Mouse (Mus musculus) stomach, embryonic 16.5 days (tissue): ENCODE results near the gene Slc37a1. TPM values are rescaled to one million over a fixed set of nuclear protein-coding genes. Genes with fewer than 3 reads are reported as not detected.
A peak's percentile ranks its signal among the peaks of the same experiment; 100 is the strongest.

Source experiments
- ATAC-seq: fragments of 200-750 bp; cut with Nextera tagmentation; 2 replicates; pipeline ENCODE4 v1.8.0; 2017; ENCODE audit warnings: moderate number of reproducible peaks, moderate TSS enrichment; ENCODE audit not compliant: insufficient read depth, low FRiP score
- H3K27ac ChIP-seq: fragments of 300-500 bp; sonication (generic); 2 replicates; pipeline ENCODE4 v1.5.1; 2014; ENCODE audit warnings: low read length
- H3K27me3 ChIP-seq: fragments of 300-500 bp; sonication (generic); 2 replicates; pipeline ENCODE4 v1.6.1; 2014; ENCODE audit warnings: low read length, control low read depth, mixed read lengths; ENCODE audit not compliant: control insufficient read depth, insufficient read depth
- H3K36me3 ChIP-seq: fragments of 300-500 bp; sonication (generic); 2 replicates; pipeline ENCODE4 v1.6.1; 2014; ENCODE audit warnings: low read length; ENCODE audit not compliant: control insufficient read depth, insufficient read depth
- H3K4me1 ChIP-seq: fragments of 300-500 bp; sonication (generic); 2 replicates; pipeline ENCODE4 v1.6.1; 2014; ENCODE audit warnings: low read length, control low read depth, mixed read lengths; ENCODE audit not compliant: control insufficient read depth, insufficient read depth
- H3K4me2 ChIP-seq: fragments of 300-500 bp; sonication (generic); 2 replicates; pipeline ENCODE4 v1.6.1; 2014; ENCODE audit warnings: low read depth, low read length, mixed read lengths
- H3K4me3 ChIP-seq: fragments of 300-500 bp; sonication (generic); replicated peaks from 2 replicates; pipeline ENCODE4 v1.5.1; 2014; ENCODE audit warnings: mild to moderate bottlenecking, low read length
- H3K9ac ChIP-seq: fragments of 300-500 bp; sonication (generic); 2 replicates; pipeline ENCODE4 v1.6.1; 2014; ENCODE audit warnings: low read length
- H3K9me3 ChIP-seq: fragments of 300-500 bp; sonication (generic); replicated peaks from 2 replicates; pipeline ENCODE4 v1.6.1; 2016; ENCODE audit warnings: low read length, control low read depth; ENCODE audit not compliant: control insufficient read depth
- WGBS: fragments of 180-500 bp; shearing (Covaris S2); extraction: QIAGEN DNeasy Blood & Tissue Kit; methylation state at CpG from one replicate; pipeline ENCODE4 v1.1.7; 2014; 5-methylcytosine and 5-hydroxymethylcytosine counted together
- polyA plus RNA-seq: library from polyadenylated mRNA; unstranded; fragments of >200 nt; fragmentation: Nextera tagmentation; extraction: Ambion mirVana; gene quantifications from 2 replicates; pipeline ENCODE4 v1.2.1, GENCODE M21; 2015

Slc37a1 gene
- polyA plus RNA-seq, 1 experiment from 2014 or later, result 16.1 TPM

GRCm38 (mm10) chr17:31315993-31316392 is 29.4 kb downstream of the Slc37a1 start:
- no peak overlapping the region for H3K4me3 ChIP-seq
- no peaks in the 10 kb centered on the region for H3K36me3 ChIP-seq
- ATAC-seq, result no peak
- H3K9ac ChIP-seq, result no peak overlapping the region
- no peak overlapping the region for H3K4me2 ChIP-seq
- no peaks in the 10 kb centered on the region for H3K27me3 ChIP-seq
- 62% methylated on average over 6 of the region's 6 CpGs for WGBS
- peak overlapping the region; percentile 53 for H3K27ac ChIP-seq
- H3K4me1 ChIP-seq, result peaks cover 10% of the 10 kb centered on the region
- no peaks in the 10 kb centered on the region for H3K9me3 ChIP-seq

GRCm38 (mm10) chr17:31316998-31317397 is 30.4 kb downstream of the Slc37a1 start:
- Histone ChIP-seq H3K9ac (no peak overlapping the region), H3K36me3 (no peaks in the 10 kb centered on the region), H3K4me1 (peaks cover 16% of the 10 kb centered on the region), H3K4me2 (no peak overlapping the region), H3K4me3 (no peak overlapping the region), H3K27me3 (no peaks in the 10 kb centered on the region), H3K9me3 (no peaks in the 10 kb centered on the region), H3K27ac (peak overlapping the region; percentile 76)
- WGBS, result 58% methylated on average over 3 of the region's 3 CpGs
- peak; percentile 54; the same call in 1 of the 2 replicates for ATAC-seq

DNA sequence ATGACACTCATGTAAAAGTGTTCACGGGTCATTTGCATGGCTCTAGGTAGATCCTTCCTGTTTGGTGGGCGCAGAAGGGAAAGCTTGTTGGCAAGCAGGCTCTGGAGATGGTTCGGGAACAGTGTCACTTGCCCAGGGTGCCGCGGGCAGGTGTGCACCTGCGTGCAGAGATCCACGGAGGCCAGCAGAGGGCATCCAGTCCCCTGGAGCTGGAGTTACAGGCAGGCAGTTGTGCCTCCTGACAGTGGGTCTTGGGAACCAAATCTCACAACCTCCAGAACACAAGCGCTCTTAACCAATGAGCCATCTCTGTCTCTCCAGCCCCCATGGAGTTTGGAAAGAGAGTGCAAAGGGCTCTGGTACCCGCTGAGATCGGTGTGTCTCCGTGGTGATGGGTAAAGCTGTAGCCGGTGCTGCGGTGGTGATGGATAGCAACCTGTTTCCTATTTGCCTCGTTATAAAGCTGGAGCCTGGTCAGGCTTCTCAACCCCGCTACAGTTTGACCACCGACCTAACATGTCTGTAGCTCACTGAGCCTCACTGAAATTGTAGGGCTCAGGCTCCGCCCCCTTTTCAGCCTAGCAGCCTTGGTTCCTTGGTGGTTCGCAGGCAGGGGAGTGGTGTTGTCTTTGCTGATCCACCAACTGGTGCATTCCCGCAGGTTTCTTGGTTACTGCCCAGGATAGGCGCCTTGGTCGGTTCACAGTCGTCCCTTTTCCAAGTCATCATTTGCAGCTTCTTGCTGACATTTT is 31.1 kb downstream of the Slc37a1 start:
- no peaks in the 10 kb centered on the region for H3K36me3 ChIP-seq
- H3K4me2 ChIP-seq, result no peak overlapping the region
- H3K4me1 ChIP-seq, result peaks cover 21% of the 10 kb centered on the region
- no peak overlapping the region for H3K4me3 ChIP-seq
- no peak for ATAC-seq
- WGBS, result 50% methylated on average over 22 of the region's 22 CpGs
- no peaks in the 10 kb centered on the region for H3K27me3 ChIP-seq
- H3K9ac ChIP-seq, result no peak overlapping the region
- peak overlapping the region; percentile 76 for H3K27ac ChIP-seq
- no peaks in the 10 kb centered on the region for H3K9me3 ChIP-seq

GRCm38 (mm10) chr17:31318906-31319767 is 32.5 kb downstream of the Slc37a1 start:
- WGBS, result 80% methylated on average over 19 of the region's 19 CpGs
- Histone ChIP-seq H3K9ac (no peak overlapping the region), H3K4me3 (no peak overlapping the region), H3K4me1 (peaks cover 28% of the 10 kb centered on the region), H3K36me3 (no peaks in the 10 kb centered on the region), H3K4me2 (no peak overlapping the region), H3K9me3 (no peaks in the 10 kb centered on the region), H3K27me3 (no peaks in the 10 kb centered on the region), H3K27ac (peak overlapping the region; percentile 70)
- ATAC-seq, result peak; percentile 42; the same call in 1 of the 2 replicates

- Histone ChIP-seq H3K27me3 (no peaks in the 10 kb centered on the region), H3K9me3 (no peaks in the 10 kb centered on the region), H3K4me1 (peaks cover 30% of the 10 kb centered on the region), H3K9ac (no peak overlapping the region), H3K36me3 (no peaks in the 10 kb centered on the region), H3K4me2 (no peak overlapping the region), H3K27ac (no peak overlapping the region), H3K4me3 (no peak overlapping the region)
- ATAC-seq, result no peak
- 80% methylated on average over 12 of the region's 12 CpGs for WGBS
These were observed 34.8 kb downstream of the Slc37a1 start for GRCm38 (mm10) chr17:31321425-31321824.

GRCm38 (mm10) chr17:31322446-31322845 is 35.9 kb downstream of the Slc37a1 start:
- no peaks in the 10 kb centered on the region for H3K27me3 ChIP-seq
- no peak overlapping the region for H3K4me2 ChIP-seq
- no peaks in the 10 kb centered on the region for H3K9me3 ChIP-seq
- H3K9ac ChIP-seq, result no peak overlapping the region
- peaks cover 32% of the 10 kb centered on the region for H3K4me1 ChIP-seq
- H3K27ac ChIP-seq, result peak overlapping the region; percentile 75
- H3K36me3 ChIP-seq, result no peaks in the 10 kb centered on the region
- H3K4me3 ChIP-seq, result no peak overlapping the region
- ATAC-seq, result peak; percentile 22; the same call in 1 of the 2 replicates
- 62% methylated on average over 4 of the region's 4 CpGs for WGBS

- Histone ChIP-seq H3K9me3 (no peaks in the 10 kb centered on the region), H3K27me3 (no peaks in the 10 kb centered on the region), H3K4me3 (no peak overlapping the region), H3K4me2 (no peak overlapping the region), H3K36me3 (no peaks in the 10 kb centered on the region), H3K9ac (no peak overlapping the region), H3K4me1 (peaks cover 32% of the 10 kb centered on the region), H3K27ac (peak overlapping the region; percentile 75)
- ATAC-seq, result peak; percentile 33; the same call in 1 of the 2 replicates
- 58% methylated on average over 4 of the region's 4 CpGs for WGBS
These were observed 36.8 kb downstream of the Slc37a1 start for GRCm38 (mm10) chr17:31323379-31323778.

DNA sequence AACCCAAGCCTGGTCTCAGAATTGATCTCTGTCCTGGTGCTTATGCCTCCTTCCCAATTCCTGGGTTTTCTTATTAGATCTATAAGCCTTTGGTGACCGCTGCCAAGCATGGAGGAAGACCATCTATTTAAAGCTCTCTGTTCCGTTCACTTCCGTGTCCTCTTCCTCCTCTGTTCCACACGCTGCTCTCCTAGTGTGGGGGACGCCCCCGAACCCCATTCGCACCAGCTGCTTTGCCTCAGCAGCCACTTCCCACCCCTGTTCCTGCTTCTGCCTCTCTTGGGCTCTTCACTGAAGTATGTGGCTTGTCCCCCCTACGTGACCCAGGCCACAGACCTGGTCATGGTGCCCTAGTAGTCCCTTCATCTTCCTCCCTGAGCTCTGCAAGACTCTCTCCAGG is 37.6 kb downstream of the Slc37a1 start:
- Histone ChIP-seq H3K4me1 (peaks cover 32% of the 10 kb centered on the region), H3K36me3 (no peaks in the 10 kb centered on the region), H3K4me3 (no peak overlapping the region), H3K27ac (peak overlapping the region; percentile 75; the same call in 1 of the 2 replicates), H3K9ac (no peak overlapping the region; the same call in 1 of the 2 replicates), H3K4me2 (no peak overlapping the region), H3K27me3 (no peaks in the 10 kb centered on the region), H3K9me3 (no peaks in the 10 kb centered on the region)
- 82% methylated on average over 8 of the region's 8 CpGs for WGBS
- ATAC-seq, result no peak
